Mouse (Mus musculus) midbrain, embryonic 16.5 days (tissue): ENCODE results near the gene Tnfsf12. TPM values are rescaled to one million over a fixed set of nuclear protein-coding genes. Genes with fewer than 3 reads are reported as not detected.

Experiments
- ATAC-seq: fragments of 200-750 bp; cut with Nextera tagmentation; 2 replicates; pipeline ENCODE4 v1.8.0; 2017; ENCODE audit warnings: moderate TSS enrichment
- H3K27ac ChIP-seq: fragments of 300-500 bp; sonication (generic); 2 replicates; pipeline ENCODE4 v1.5.1; 2014; ENCODE audit warnings: mild to moderate bottlenecking, low read length, mixed read lengths
- H3K27me3 ChIP-seq: fragments of 300-500 bp; sonication (generic); 2 replicates; pipeline ENCODE4 v1.6.1; 2014; ENCODE audit warnings: low read depth, low read length, mixed read lengths; ENCODE audit not compliant: control insufficient read depth, insufficient read depth
- H3K36me3 ChIP-seq: fragments of 300-500 bp; sonication (generic); 2 replicates; pipeline ENCODE4 v1.6.1; 2014; ENCODE audit warnings: mild to moderate bottlenecking, low read length, moderate library complexity, mixed read lengths; ENCODE audit not compliant: control insufficient read depth, insufficient read depth
- H3K4me1 ChIP-seq: fragments of 300-500 bp; sonication (generic); 2 replicates; pipeline ENCODE4 v1.6.1; 2014; ENCODE audit warnings: mild to moderate bottlenecking, low read length, mixed read lengths; ENCODE audit not compliant: control insufficient read depth, insufficient read depth
- H3K4me2 ChIP-seq: fragments of 300-500 bp; sonication (generic); 2 replicates; pipeline ENCODE4 v1.6.1; 2014; ENCODE audit warnings: mild to moderate bottlenecking, low read length, mixed read lengths
- H3K4me3 ChIP-seq: fragments of 300-500 bp; sonication (generic); 2 replicates; pipeline ENCODE4 v1.5.1; 2014; ENCODE audit warnings: low read depth, mild to moderate bottlenecking, low read length, moderate library complexity, mixed read lengths
- H3K9ac ChIP-seq: fragments of 300-500 bp; sonication (generic); 2 replicates; pipeline ENCODE4 v1.6.1; 2014; ENCODE audit warnings: low read depth, low read length, mixed read lengths
- H3K9me3 ChIP-seq: fragments of 300-500 bp; sonication (generic); replicated peaks from 2 replicates; pipeline ENCODE4 v1.6.1; 2014; ENCODE audit warnings: mild to moderate bottlenecking, low read length, mixed read lengths; ENCODE audit not compliant: control insufficient read depth, poor library complexity, severe bottlenecking
- WGBS: fragments of 180-500 bp; shearing (Covaris S2); extraction: QIAGEN DNeasy Blood & Tissue Kit; methylation state at CpG from one replicate; pipeline ENCODE4 v1.1.7; 2014; 5-methylcytosine and 5-hydroxymethylcytosine counted together
- polyA plus RNA-seq: library from polyadenylated mRNA; unstranded; fragments of >200 nt; fragmentation: Nextera tagmentation; extraction: Ambion mirVana; gene quantifications from 2 replicates; pipeline ENCODE4 v1.2.1, GENCODE M21; 2015

Gene Tnfsf12
- polyA plus RNA-seq, 1 experiment from 2014 or later, result 3.0 TPM

- 77% methylated on average over 6 of the region's 6 CpGs for WGBS
- H3K36me3 ChIP-seq, result no peaks in the 10 kb centered on the region
Measured at GRCm38 (mm10) chr11:69684936-69685335, 10.7 kb downstream of the Tnfsf12 start.

DNA sequence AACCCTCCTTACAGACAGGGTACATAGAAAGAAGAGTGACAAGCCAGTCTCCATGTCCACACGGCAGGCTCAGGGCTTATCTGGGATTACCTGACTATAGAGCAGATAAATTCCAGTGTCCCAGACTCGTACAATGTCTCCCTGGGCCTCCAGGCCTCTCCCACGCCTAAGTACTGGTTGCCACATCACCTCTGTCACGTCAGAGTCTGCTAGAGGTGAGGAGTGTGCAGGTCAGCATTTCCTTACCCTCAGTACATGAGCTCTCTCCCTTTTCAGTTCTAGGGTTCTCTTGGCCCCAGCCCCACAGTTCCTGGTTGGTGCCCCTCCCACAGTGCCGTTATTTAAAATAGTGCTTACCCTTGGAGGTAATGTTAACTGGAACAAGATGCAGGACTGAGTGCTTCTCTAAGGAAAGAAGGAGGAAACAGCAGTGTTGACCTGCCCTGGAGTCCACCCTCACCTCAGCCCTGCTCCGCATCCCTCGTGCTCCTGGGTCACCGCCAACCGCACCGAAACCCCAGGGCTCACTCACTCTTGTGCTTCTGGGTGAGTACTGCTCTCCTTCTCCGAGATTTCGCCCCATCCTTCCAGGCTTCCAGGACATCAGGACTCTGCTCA, 11.4 kb downstream of the Tnfsf12 start:
- H3K27me3 ChIP-seq, result no peaks in the 10 kb centered on the region
- no peak for ATAC-seq
- 78% methylated on average over 12 of the region's 12 CpGs for WGBS
- peaks cover 27% of the 10 kb centered on the region for H3K4me1 ChIP-seq
- H3K9ac ChIP-seq, result no peak overlapping the region; the same call in 1 of the 2 replicates
- H3K4me2 ChIP-seq, result no peak overlapping the region
- H3K27ac ChIP-seq, result peak overlapping the region; percentile 89; the same call in 1 of the 2 replicates
- H3K9me3 ChIP-seq, result no peaks in the 10 kb centered on the region
- H3K4me3 ChIP-seq, result no peak overlapping the region
- H3K36me3 ChIP-seq, result no peaks in the 10 kb centered on the region

More at GRCm38 (mm10) chr11:69684936-69685335, 10.7 kb downstream of the Tnfsf12 start:
- H3K9ac ChIP-seq, result peak overlapping the region; percentile 14; the same call in 1 of the 2 replicates
- 0 out of 2 replicates have a peak overlapping the region, but pooled peaks have one; percentile 2 for H3K27ac ChIP-seq
- H3K4me2 ChIP-seq, result no peak overlapping the region
- no peaks in the 10 kb centered on the region for H3K9me3 ChIP-seq
- H3K4me1 ChIP-seq, result peaks cover 22% of the 10 kb centered on the region
- ATAC-seq, result no peak
- no peak overlapping the region for H3K4me3 ChIP-seq
- H3K27me3 ChIP-seq, result no peaks in the 10 kb centered on the region

GRCm38 (mm10) chr11:69683576-69683975, 12.1 kb downstream of the Tnfsf12 start:
- Histone ChIP-seq H3K27ac (peak overlapping the region; percentile 89), H3K27me3 (no peaks in the 10 kb centered on the region), H3K9me3 (no peaks in the 10 kb centered on the region), H3K4me1 (peaks cover 30% of the 10 kb centered on the region), H3K36me3 (no peaks in the 10 kb centered on the region), H3K4me3 (peak overlapping the region; percentile 29), H3K4me2 (peak overlapping the region; percentile 93), H3K9ac (peak overlapping the region; percentile 70; the same call in 1 of the 2 replicates)
- 83% methylated on average over 7 of the region's 7 CpGs for WGBS
- no peak for ATAC-seq

GRCm38 (mm10) chr11:69682840-69683533, 12.7 kb downstream of the Tnfsf12 start:
- ATAC-seq, result peak; percentile 47; the same call in 1 of the 2 replicates
- peak overlapping the region; percentile 70 for H3K9ac ChIP-seq
- 16% methylated on average over 12 of the region's 12 CpGs for WGBS
- no peaks in the 10 kb centered on the region for H3K9me3 ChIP-seq
- peak overlapping the region; percentile 89 for H3K27ac ChIP-seq
- peaks cover 30% of the 10 kb centered on the region for H3K4me1 ChIP-seq
- no peaks in the 10 kb centered on the region for H3K36me3 ChIP-seq
- H3K4me3 ChIP-seq, result peak overlapping the region; percentile 29
- peak overlapping the region; percentile 93 for H3K4me2 ChIP-seq
- H3K27me3 ChIP-seq, result no peaks in the 10 kb centered on the region

DNA sequence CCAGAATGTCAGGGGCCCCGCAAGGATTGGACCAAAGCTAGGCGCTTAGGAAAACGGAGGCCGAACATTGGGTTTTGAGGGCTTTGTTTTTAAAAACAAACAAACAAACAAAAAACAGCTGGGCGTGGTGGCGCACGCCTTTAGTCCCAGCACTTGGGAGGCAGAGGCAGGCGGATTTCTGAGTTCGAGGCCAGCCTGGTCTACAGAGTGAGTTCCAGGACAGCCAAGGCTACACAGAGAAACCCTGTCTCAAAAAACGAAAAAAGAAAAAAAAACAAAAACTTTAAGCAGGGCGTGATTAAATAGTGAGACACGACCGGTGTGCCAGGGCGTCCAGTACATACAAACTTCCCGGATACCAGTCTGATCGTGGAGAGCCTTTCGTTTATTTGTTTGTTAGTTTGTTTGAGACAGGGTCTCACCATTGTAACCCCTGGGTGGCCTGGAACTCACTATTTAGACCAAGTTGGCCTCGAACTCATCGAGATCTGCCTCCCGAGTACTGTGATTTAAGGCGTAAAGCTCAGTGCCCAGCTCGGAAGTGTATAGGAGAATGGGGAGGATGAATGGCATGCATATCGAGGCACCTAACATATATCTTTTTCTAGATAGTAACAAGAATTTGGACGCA, 13.3 kb downstream of the Tnfsf12 start:
- Histone ChIP-seq H3K4me2 (peak overlapping the region; percentile 93), H3K27me3 (no peaks in the 10 kb centered on the region), H3K9ac (peak overlapping the region; percentile 80), H3K27ac (peak overlapping the region; percentile 89), H3K4me3 (peak overlapping the region; percentile 67), H3K4me1 (peaks cover 30% of the 10 kb centered on the region), H3K36me3 (no peaks in the 10 kb centered on the region), H3K9me3 (no peaks in the 10 kb centered on the region)
- peak; percentile 9; the same call in 1 of the 2 replicates for ATAC-seq
- 26% methylated on average over 24 of the region's 24 CpGs for whole genome bisulfite sequencing

DNA sequence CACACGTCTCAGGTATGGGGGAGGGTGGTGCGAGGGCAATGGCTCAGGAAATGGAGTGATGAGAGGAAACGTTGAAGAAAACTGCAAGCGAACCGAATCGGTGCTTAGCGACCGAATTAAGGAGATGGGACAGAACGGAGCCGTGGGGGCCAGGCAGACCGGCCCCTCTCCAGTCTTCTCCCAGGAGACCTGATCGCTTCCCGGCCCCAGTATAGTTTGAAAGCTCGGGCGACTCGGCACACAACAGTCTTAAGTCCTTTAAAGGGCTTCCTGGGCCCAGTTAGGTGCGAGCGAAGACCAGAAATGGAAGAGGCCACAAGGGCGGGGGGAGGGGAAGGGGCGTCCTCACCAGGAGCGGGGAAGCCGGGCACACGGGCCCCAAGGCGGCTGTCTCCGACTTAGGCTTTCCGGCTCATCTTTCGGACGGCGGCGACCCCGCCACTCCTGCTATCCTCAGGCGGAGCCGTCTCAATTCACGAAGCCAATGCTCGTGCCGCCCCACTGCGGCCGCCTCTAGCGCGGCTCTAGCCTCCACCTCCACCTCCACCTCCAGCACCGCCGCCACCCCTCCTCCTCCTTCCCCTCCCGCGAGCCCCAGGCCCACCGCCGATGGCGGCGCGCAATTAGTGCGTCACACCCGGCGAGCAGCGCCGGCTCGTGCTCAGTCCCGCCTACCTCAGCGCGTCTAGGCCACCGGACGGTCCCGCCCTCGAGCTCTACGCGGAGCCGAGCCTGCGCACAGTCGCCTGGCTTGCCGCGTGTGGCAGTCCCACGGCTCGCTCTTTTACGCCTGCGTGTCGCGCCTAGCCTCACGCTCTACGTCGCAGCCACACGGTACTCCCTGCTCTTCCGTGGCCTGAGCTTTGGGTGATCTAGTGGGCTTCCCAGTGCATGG, 14.1 kb downstream of the Tnfsf12 start, which contains the start of gene Senp3:
Senp3 (minus strand) TSS at position 771 of the 895 bp plus-strand sequence.
- Histone ChIP-seq H3K36me3 (peaks cover 2% of the 10 kb centered on the region), H3K4me3 (peak within 1 kb of the TSS; percentile 67), H3K9me3 (no peaks in the 10 kb centered on the region), H3K27ac (peak within 1 kb of the TSS; percentile 89), H3K4me1 (peaks cover 30% of the 10 kb centered on the region), H3K4me2 (peak within 1 kb of the TSS; percentile 93), H3K9ac (peak within 1 kb of the TSS; percentile 80), H3K27me3 (no peaks in the 10 kb centered on the region)
- WGBS, result under 1% methylated on average over 78 of the region's 80 CpGs
- peak; percentile 97 for ATAC-seq

DNA sequence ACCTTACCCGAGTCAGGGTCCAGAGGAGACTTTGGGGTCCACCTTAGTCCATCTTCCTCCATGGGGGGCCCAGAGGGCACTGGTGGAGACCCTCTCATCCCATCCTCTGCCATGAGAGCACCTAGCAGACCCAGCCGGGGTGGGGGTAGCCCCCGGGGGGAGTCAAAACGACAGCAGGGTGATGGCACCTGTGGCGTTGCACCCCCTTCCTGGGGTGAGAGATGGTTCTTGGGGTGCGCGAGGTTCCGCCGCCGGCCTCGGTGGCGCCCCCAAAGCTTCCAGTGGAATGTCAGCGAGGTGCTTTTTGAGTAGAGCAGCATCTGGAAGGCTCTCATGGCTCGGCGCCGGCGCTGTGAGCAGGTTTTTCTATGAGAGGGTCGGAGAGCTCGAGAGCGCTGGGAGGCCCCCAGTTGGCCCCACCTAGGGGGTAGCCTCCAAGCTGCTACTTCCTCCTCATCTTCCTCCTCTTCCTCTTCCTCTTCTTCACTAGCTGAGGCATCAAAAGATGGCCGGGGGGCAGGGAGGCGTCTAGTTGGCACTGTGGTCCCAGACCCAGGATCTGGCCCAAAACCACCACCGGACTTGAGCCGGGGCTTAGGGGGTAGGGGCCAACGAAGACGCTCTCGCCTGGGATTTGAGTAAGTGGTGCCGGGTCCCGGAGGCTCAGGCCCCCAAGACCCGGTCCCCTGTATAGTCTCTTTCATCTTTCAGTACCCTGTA, 15.4 kb downstream of the Tnfsf12 start:
- 88% methylated on average over 26 of the region's 30 CpGs for WGBS
- peaks cover 30% of the 10 kb centered on the region for H3K4me1 ChIP-seq
- no peak overlapping the region; the same call in 1 of the 2 replicates for H3K9ac ChIP-seq
- ATAC-seq, result no peak
- H3K4me2 ChIP-seq, result peak overlapping the region; percentile 93
- H3K36me3 ChIP-seq, result peaks cover 15% of the 10 kb centered on the region
- H3K27me3 ChIP-seq, result no peaks in the 10 kb centered on the region
- H3K4me3 ChIP-seq, result peak overlapping the region; percentile 67
- H3K9me3 ChIP-seq, result no peaks in the 10 kb centered on the region
- no peak overlapping the region for H3K27ac ChIP-seq

DNA sequence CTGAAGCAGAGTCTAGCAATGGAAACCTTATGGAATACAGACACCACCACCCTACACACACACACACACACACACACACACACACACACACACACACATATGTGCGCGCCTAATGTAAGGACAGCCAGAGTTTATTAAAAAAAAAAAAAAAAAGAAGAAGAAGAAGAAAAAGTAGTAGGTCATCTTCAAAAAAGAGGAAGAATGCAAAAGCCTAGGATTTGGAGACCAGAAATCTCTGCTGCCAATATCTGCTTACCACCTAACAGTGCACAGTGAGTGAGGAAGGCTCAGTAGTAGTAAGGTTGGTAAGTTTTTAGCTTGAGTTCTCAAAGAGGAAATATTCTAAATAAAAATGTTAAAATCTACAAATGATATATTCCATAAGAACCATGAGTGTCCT, 16.5 kb downstream of the Tnfsf12 start:
- no peak for ATAC-seq
- no peak overlapping the region for H3K27ac ChIP-seq
- H3K27me3 ChIP-seq, result no peaks in the 10 kb centered on the region
- WGBS, result 100% methylated on average over 2 of the region's 2 CpGs
- no peak overlapping the region for H3K9ac ChIP-seq
- no peak overlapping the region for H3K4me3 ChIP-seq
- H3K4me1 ChIP-seq, result peaks cover 30% of the 10 kb centered on the region
- no peak overlapping the region for H3K4me2 ChIP-seq
- H3K9me3 ChIP-seq, result no peaks in the 10 kb centered on the region
- H3K36me3 ChIP-seq, result peaks cover 21% of the 10 kb centered on the region
